Mouse (Mus musculus): ENCODE results near the gene Sugct. TPM values are rescaled to one million over a fixed set of nuclear protein-coding genes. Genes with fewer than 3 reads are reported as not detected.
"Not testable (repeated sequence)": the region's sequence is repeated elsewhere in the genome, so short reads cannot be mapped to it uniquely, and the experiment has no call there.

Sugct gene
- polyA plus RNA-seq, 1 experiment from 2014 or later, result 4.9 TPM

DNA sequence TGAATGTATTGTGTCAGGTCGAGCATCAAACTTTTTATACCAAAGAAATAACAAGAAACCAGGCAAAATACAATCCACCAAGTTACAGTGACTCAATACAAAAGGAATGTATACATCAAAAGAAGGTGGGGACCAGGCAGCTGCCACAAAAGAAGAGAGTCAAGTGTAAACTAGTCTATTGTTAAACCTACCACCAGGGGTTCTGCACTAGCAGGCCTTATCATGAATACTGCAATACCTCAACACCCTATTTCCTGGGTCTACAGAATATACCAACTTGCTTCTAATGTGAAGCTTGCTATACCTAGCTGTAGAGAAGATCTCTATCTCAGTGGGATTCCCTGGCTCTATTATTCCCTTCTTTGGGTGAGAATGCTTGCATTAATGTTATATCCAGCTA, 237.4 kb downstream of the Sugct start:
- H3K4me2 ChIP-seq; H3K9ac ChIP-seq; H3K27me3 ChIP-seq (replicated peaks); ATAC-seq (ENCODE audit: insufficient number of reproducible peaks, low FRiP score); H3K9me3 ChIP-seq (replicated peaks); H3K36me3 ChIP-seq; H3K4me3 ChIP-seq; H3K27ac ChIP-seq (ENCODE audit: poor library complexity, severe bottlenecking); H3K4me1 ChIP-seq (replicated peaks): not testable (repeated sequence)
- 40% methylated on average over 1 of the region's 1 CpGs for WGBS

DNA sequence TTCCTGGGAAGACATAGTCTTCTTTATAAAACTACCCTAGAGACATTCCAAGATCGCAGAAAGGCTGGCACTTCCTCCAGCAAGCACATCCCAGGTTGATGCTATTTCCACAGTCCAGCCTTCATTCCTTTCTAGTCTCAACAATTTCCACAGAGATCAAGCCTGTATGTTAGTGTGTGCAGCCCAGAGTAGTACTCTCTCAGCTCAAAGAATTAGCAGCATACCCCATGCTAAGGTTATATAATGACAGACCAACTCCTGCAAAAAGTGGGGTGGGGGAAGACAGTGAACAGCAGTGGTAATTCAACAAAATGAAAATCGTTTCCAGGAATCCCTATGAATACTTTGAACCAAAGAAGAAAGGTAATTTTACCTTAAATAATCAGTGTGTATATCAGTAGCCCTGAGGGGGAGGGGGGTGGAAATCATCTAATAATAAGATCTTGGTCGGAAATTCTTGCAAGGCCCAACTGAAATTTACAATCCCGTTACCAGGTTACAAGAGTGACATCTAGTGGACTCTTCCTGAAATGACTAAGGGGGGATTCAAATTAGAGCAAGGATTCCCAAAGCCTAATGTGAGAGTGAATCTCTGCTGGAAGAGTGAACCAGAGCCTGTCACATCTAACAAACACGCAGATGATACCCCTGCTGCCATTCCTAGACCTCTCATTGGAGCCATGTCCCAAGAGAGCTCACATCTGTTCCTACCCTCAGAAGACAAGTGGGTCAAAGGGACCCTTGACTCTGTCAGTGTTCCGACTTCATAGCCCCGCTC, 263.0 kb downstream of the Sugct start:
- 41% methylated on average over 7 of the region's 7 CpGs for WGBS
- Histone ChIP-seq H3K27me3 (replicated peaks) (no peaks in the 10 kb centered on the region), H3K27ac (ENCODE audit: poor library complexity, severe bottlenecking) (no peak overlapping the region), H3K36me3 (no peaks in the 10 kb centered on the region), H3K4me3 (no peak overlapping the region), H3K9me3 (replicated peaks) (no peaks in the 10 kb centered on the region), H3K4me1 (replicated peaks) (no peaks in the 10 kb centered on the region), H3K4me2 (no peak overlapping the region), H3K9ac (no peak overlapping the region)
- ATAC-seq (ENCODE audit: insufficient number of reproducible peaks, low FRiP score), result no peak

DNA sequence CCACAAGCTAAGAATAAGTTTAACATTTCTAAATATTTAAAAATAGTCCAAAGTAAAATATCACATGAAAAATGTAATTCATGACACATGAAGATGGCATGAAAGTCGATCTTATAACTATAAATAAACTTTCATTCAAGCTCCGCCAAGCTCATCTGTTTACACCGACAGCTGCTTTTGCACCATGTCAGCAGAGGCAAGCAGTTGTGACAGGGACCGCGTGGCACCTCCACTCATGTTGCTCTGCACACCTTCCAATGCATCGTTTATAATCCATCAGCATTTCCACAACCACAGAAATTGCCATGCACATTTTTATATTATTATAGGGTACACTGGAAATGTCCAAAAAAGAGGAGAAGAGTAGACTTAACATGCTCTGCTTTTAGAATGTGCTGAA, 273.5 kb downstream of the Sugct start:
- Histone ChIP-seq H3K9ac (no peak overlapping the region), H3K27me3 (replicated peaks) (no peaks in the 10 kb centered on the region), H3K4me2 (no peak overlapping the region), H3K4me1 (replicated peaks) (no peaks in the 10 kb centered on the region), H3K36me3 (no peaks in the 10 kb centered on the region), H3K4me3 (no peak overlapping the region), H3K27ac (ENCODE audit: poor library complexity, severe bottlenecking) (no peak overlapping the region), H3K9me3 (replicated peaks) (no peaks in the 10 kb centered on the region)
- 71% methylated on average over 6 of the region's 6 CpGs for WGBS
- ATAC-seq (ENCODE audit: insufficient number of reproducible peaks, low FRiP score), result no peak

DNA sequence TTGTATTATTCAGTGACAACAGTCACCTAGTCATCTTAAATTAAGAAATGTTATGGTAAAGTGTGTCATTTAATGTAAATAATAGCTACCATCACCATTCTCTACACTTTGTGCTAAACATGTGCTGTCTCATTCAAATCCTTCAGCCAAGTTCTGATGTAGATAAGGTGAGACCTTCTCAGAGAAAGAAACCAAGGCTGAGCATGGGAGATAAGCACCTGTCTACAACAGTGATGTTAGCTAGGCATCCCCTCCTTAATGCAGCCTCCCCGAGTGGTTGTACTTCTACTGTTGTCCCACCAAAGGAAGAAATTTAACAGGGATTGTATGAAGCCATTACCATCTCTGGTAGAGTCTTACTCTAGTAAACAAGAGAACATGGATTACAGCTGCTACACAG, 274.8 kb downstream of the Sugct start:
- Histone ChIP-seq H3K27me3 (replicated peaks) (no peaks in the 10 kb centered on the region), H3K4me2 (no peak overlapping the region), H3K4me3 (no peak overlapping the region), H3K27ac (ENCODE audit: poor library complexity, severe bottlenecking) (no peak overlapping the region), H3K9me3 (replicated peaks) (peaks cover 3% of the 10 kb centered on the region), H3K36me3 (no peaks in the 10 kb centered on the region), H3K4me1 (replicated peaks) (no peaks in the 10 kb centered on the region), H3K9ac (no peak overlapping the region)
- no peak for ATAC-seq (ENCODE audit: insufficient number of reproducible peaks, low FRiP score)
- WGBS, result 63% methylated on average over 1 of the region's 1 CpGs

DNA sequence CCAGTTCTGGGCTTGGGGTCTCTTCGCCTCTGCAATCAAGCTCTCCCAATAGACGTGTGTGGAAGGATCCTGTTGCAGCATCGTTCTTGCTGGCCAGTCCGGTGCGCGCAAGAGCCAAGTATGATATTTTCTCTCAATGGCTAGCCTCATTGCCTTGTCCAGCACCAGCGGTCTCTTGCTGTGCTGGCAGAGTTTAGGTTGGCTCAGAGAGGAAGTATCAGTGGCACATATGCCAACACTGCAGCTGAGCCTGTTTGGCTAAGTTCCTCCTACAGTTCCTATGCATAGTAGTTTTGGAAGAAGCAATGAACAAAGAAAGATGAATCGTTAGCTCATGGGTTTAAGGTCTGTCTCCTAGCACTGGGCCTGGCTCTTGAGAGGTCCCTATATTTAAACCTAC, 352.5 kb downstream of the Sugct start:
- Histone ChIP-seq H3K4me2 (no peak overlapping the region), H3K27me3 (replicated peaks) (no peaks in the 10 kb centered on the region), H3K36me3 (no peaks in the 10 kb centered on the region), H3K27ac (ENCODE audit: poor library complexity, severe bottlenecking) (no peak overlapping the region), H3K9me3 (replicated peaks) (no peaks in the 10 kb centered on the region), H3K9ac (no peak overlapping the region), H3K4me3 (no peak overlapping the region), H3K4me1 (replicated peaks) (no peaks in the 10 kb centered on the region)
- no peak for ATAC-seq (ENCODE audit: insufficient number of reproducible peaks, low FRiP score)
- whole genome bisulfite sequencing, result 89% methylated on average over 8 of the region's 8 CpGs

DNA sequence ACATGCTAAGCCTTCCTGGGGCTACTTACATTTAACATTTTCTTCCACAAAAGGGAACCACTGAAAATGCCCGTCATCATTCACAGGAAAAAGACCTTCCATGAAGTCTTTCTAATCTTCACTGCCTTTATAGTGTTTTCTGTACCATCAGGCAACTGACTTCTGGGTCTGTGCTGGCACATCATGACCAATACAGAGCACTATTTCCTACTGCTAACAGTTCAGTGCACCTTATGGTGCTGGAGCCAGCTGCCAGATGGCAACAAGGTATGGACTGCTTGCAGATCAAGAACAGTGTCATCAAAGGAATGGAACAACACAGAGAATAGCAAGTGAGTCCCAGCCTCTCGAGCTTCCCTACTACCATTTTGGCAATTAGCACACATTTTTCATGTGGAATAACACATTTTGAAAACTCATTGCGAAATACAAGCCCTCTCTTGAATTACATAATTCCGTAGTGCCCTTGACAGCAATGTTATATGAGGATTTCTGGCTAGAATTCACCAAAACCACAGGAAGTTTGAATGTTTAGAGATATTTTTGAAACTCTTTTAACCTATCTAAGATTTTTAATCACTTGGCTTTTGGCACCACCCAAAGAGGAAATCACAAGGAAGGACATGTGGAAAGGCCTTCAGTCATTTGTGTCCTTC, 359.3 kb downstream of the Sugct start:
- no peaks in the 10 kb centered on the region for H3K4me1 ChIP-seq (replicated peaks)
- no peak overlapping the region for H3K27ac ChIP-seq (ENCODE audit: poor library complexity, severe bottlenecking)
- no peak overlapping the region for H3K9ac ChIP-seq
- H3K27me3 ChIP-seq (replicated peaks), result no peaks in the 10 kb centered on the region
- H3K4me3 ChIP-seq, result no peak overlapping the region
- no peaks in the 10 kb centered on the region for H3K9me3 ChIP-seq (replicated peaks)
- WGBS, result 77% methylated on average over 4 of the region's 4 CpGs
- ATAC-seq (ENCODE audit: insufficient number of reproducible peaks, low FRiP score), result no peak
- no peak overlapping the region for H3K4me2 ChIP-seq
- H3K36me3 ChIP-seq, result no peaks in the 10 kb centered on the region

DNA sequence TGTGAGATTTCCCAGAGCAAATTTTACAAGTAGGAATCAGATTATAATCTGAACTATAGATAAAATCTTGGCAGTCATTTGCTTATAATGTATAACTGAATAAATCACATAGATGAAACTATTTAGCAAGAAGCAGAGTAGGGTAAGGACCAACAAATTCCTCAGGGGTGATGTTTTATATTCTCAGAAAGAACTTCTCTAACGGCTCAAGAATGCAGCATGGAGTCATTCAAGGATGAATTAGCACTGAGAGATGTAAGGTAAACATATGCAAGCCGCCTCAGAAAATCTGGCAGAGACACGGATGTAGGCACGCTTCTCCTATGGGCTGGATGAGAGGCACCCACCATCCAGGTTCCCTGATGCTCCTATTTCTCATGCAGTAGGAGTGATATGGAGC, 368.5 kb downstream of the Sugct start:
- WGBS, result 74% methylated on average over 4 of the region's 4 CpGs
- no peak for ATAC-seq (ENCODE audit: insufficient number of reproducible peaks, low FRiP score)

DNA sequence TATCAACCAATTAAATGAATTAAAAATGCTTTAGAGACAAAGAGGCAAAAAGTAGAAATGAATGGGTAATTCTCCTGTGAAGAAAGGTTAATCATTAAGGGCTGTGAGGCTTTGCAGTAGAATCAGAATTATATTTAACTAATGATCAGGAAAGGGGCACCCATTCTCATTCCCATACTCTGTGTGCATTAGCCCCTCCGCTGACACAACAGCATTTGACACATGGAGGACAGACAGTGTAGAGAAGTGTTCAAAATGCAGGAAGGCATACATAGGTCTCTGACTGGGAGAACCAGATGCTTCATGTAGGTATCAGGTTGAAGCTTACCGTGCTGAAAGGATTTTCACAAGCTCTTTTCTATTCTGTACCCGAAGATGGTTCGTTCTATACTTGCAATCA, 393.8 kb downstream of the Sugct start:
- no peaks in the 10 kb centered on the region for H3K9me3 ChIP-seq (replicated peaks)
- H3K4me2 ChIP-seq, result no peak overlapping the region
- H3K4me1 ChIP-seq (replicated peaks), result peaks cover 5% of the 10 kb centered on the region
- no peak overlapping the region for H3K4me3 ChIP-seq
- no peak overlapping the region for H3K9ac ChIP-seq
- no peaks in the 10 kb centered on the region for H3K36me3 ChIP-seq
- no peak overlapping the region for H3K27ac ChIP-seq (ENCODE audit: poor library complexity, severe bottlenecking)
- WGBS, result 84% methylated on average over 4 of the region's 4 CpGs
- ATAC-seq (ENCODE audit: insufficient number of reproducible peaks, low FRiP score), result no peak
- no peaks in the 10 kb centered on the region for H3K27me3 ChIP-seq (replicated peaks)

More for the DNA sequence above, 368.5 kb downstream of the Sugct start:
- H3K9ac ChIP-seq, result no peak overlapping the region
- no peak overlapping the region for H3K27ac ChIP-seq (ENCODE audit: poor library complexity, severe bottlenecking)
- H3K36me3 ChIP-seq, result no peaks in the 10 kb centered on the region
- H3K4me3 ChIP-seq, result no peak overlapping the region
- H3K9me3 ChIP-seq (replicated peaks), result no peaks in the 10 kb centered on the region
- H3K4me1 ChIP-seq (replicated peaks), result no peaks in the 10 kb centered on the region
- no peak overlapping the region for H3K4me2 ChIP-seq
- H3K27me3 ChIP-seq (replicated peaks), result no peaks in the 10 kb centered on the region

DNA sequence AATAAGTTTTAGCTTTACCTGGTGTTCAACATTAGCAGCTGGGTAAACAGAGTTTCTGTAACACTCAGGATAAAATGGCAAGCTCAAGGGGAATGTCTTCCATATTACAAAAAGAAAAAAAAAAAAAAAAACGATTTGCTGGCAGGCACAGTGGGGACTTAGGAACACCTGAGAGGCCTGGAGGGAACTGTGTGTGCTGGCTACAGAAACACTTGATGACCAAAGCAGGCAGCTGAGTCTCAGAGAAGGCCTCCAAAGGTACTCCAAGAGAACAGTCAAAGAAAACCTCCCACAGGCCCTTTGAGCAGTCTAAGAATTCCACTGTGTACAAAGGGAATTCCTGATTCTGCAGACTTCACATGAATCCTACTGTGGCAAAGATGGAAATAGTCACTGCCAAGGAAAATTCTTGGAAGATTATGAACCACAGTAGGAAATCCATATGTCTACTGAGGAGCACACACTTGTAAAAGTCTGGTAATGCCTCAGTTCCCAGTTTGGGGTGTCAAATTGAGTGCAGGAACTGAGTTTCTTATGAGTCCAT, 397.8 kb downstream of the Sugct start:
- no peak overlapping the region for H3K27ac ChIP-seq (ENCODE audit: poor library complexity, severe bottlenecking)
- no peak overlapping the region for H3K9ac ChIP-seq
- peaks cover 5% of the 10 kb centered on the region for H3K4me1 ChIP-seq (replicated peaks)
- H3K36me3 ChIP-seq, result no peaks in the 10 kb centered on the region
- H3K9me3 ChIP-seq (replicated peaks), result no peaks in the 10 kb centered on the region
- H3K4me2 ChIP-seq, result no peak overlapping the region
- WGBS, result 47% methylated on average over 1 of the region's 1 CpGs
- ATAC-seq (ENCODE audit: insufficient number of reproducible peaks, low FRiP score), result no peak
- no peaks in the 10 kb centered on the region for H3K27me3 ChIP-seq (replicated peaks)
- no peak overlapping the region for H3K4me3 ChIP-seq

DNA sequence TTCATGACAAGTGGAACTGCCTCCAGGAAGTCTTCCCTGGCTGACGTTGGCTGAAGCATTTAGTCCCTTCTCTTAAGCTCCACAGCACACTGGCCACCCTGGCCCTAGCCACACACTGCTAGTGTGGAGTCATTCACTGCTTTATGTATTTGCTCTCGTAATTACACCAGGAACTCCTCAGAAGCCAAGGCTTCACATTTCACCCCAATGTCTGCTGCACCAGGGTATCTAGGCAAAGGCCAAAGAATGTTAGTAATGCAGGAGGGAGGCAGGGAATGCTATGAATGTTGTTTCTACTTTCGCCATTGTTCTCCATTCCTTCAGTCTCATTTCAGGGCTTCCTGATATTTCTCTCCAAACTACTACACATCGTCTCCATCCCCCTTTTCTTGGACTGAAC, 398.4 kb downstream of the Sugct start:
- H3K27me3 ChIP-seq (replicated peaks), result no peaks in the 10 kb centered on the region
- no peak overlapping the region for H3K4me3 ChIP-seq
- 31% methylated on average over 4 of the region's 4 CpGs for WGBS
- no peak overlapping the region for H3K9ac ChIP-seq
- H3K36me3 ChIP-seq, result no peaks in the 10 kb centered on the region
- H3K27ac ChIP-seq (ENCODE audit: poor library complexity, severe bottlenecking), result no peak overlapping the region
- H3K9me3 ChIP-seq (replicated peaks), result no peaks in the 10 kb centered on the region
- H3K4me2 ChIP-seq, result no peak overlapping the region
- ATAC-seq (ENCODE audit: insufficient number of reproducible peaks, low FRiP score), result no peak
- H3K4me1 ChIP-seq (replicated peaks), result peaks cover 6% of the 10 kb centered on the region

DNA sequence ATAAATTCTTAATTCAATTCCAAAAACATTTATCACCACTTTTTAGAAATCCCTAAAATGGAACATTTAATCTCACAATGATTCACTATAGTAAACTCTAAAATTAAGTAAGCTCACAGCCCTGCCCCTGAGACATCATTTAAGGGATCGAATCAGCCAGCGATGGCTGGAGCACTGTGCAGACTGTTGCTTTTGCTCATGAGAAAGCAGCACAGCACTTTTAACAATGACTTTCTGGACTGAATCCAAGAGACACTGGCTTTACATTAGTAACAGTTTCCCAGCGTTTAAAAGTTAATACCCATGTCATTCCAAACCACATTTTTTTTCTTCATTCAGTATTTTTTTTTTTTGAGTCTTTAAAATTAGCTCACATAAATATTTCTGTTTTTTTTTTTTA, 398.9 kb downstream of the Sugct start:
- H3K4me2 ChIP-seq, result no peak overlapping the region
- no peak for ATAC-seq (ENCODE audit: insufficient number of reproducible peaks, low FRiP score)
- H3K9ac ChIP-seq, result no peak overlapping the region
- H3K27me3 ChIP-seq (replicated peaks), result no peaks in the 10 kb centered on the region
- no peaks in the 10 kb centered on the region for H3K36me3 ChIP-seq
- no peak overlapping the region for H3K4me3 ChIP-seq
- peaks cover 11% of the 10 kb centered on the region for H3K4me1 ChIP-seq (replicated peaks)
- WGBS, result 61% methylated on average over 3 of the region's 3 CpGs
- H3K27ac ChIP-seq (ENCODE audit: poor library complexity, severe bottlenecking), result no peak overlapping the region
- H3K9me3 ChIP-seq (replicated peaks), result no peaks in the 10 kb centered on the region

Data from heart, embryonic 12.5 days (tissue).